Mouse (Mus musculus) myocyte (in vitro differentiated cells): Measurements from ENCODE around the gene Ttll6. TPM values are rescaled to one million over a fixed set of nuclear protein-coding genes. Genes with fewer than 3 reads are reported as not detected.

Source experiments
- H3K27me3 ChIP-seq: one replicate; pipeline ENCODE4 v1.6.1; 2011; ENCODE audit not compliant: control insufficient read depth, insufficient read depth, insufficient read length
- H3K36me3 ChIP-seq: one replicate; pipeline ENCODE4 v1.6.1; 2011; ENCODE audit not compliant: control insufficient read depth, insufficient read depth
- H3K4me2 ChIP-seq: one replicate; pipeline ENCODE4 v1.6.1; 2011; ENCODE audit warnings: low read depth, control low read depth
- H3K4me3 ChIP-seq: one replicate; pipeline ENCODE4 v1.5.1; 2011; ENCODE audit warnings: mild to moderate bottlenecking, control low read depth, moderate library complexity
- H3K79me2 ChIP-seq: one replicate; pipeline ENCODE4 v1.6.1; 2011; ENCODE audit not compliant: control insufficient read depth, insufficient read depth
- H3ac ChIP-seq: one replicate; pipeline ENCODE4 v1.6.1; 2011; ENCODE audit not compliant: control insufficient read depth, insufficient read length
- CEBPB ChIP-seq: IDR thresholded peaks from 2 replicates; pipeline ENCODE4 v1.6.1; 2011; ENCODE audit warnings: mild to moderate bottlenecking, moderate library complexity; ENCODE audit not compliant: poor library complexity, insufficient read depth, severe bottlenecking
- E2F4 ChIP-seq: IDR thresholded peaks from one replicate; pipeline ENCODE4 v1.6.1; 2011; ENCODE audit warnings: mild to moderate bottlenecking, control low read depth, moderate library complexity; ENCODE audit not compliant: insufficient read depth
- MAX ChIP-seq: IDR thresholded peaks from one replicate; pipeline ENCODE4 v1.6.1; 2011; ENCODE audit warnings: low read depth, mild to moderate bottlenecking, control low read depth
- MYOD1 ChIP-seq, 3 experiments: IDR thresholded peaks; one replicate each; pipeline ENCODE4 v1.6.1; 2011; ENCODE audit warnings: control low read depth in 2 of 3, low read depth in 2 of 3, mild to moderate bottlenecking in 2 of 3, moderate library complexity in 1 of 3; ENCODE audit not compliant: insufficient read length in 2 of 3, control insufficient read depth in 1 of 3
- MYOG ChIP-seq, 3 experiments: IDR thresholded peaks; one replicate each; pipeline ENCODE4 v1.6.1; 2011; ENCODE audit warnings: control low read depth in 2 of 3, low read depth in 2 of 3, mild to moderate bottlenecking in 2 of 3; ENCODE audit not compliant: insufficient read length in 2 of 3, control insufficient read depth in 1 of 3, insufficient read depth in 1 of 3
- POLR2A ChIP-seq: IDR thresholded peaks from one replicate; pipeline ENCODE4 v1.6.1; 2011; ENCODE audit warnings: low read depth, mild to moderate bottlenecking, control low read depth, moderate library complexity; ENCODE audit not compliant: insufficient read length
- POLR2AphosphoS2 ChIP-seq: IDR thresholded peaks from one replicate; pipeline ENCODE4 v1.6.1; 2011; ENCODE audit warnings: low read depth, control low read depth; ENCODE audit not compliant: insufficient read length
- REST ChIP-seq: IDR thresholded peaks from one replicate; pipeline ENCODE4 v1.6.1; 2011; ENCODE audit warnings: mild to moderate bottlenecking, control low read depth, moderate library complexity; ENCODE audit not compliant: insufficient read depth, insufficient read length
- SRF ChIP-seq: IDR thresholded peaks from one replicate; pipeline ENCODE4 v1.6.1; 2011; ENCODE audit warnings: low read depth; ENCODE audit not compliant: control insufficient read depth, insufficient read length
- TCF12 ChIP-seq: IDR thresholded peaks from one replicate; pipeline ENCODE4 v1.6.1; 2011; ENCODE audit warnings: mild to moderate bottlenecking, control low read depth; ENCODE audit not compliant: poor library complexity, insufficient read depth, severe bottlenecking
- TCF3 ChIP-seq: IDR thresholded peaks from one replicate; pipeline ENCODE4 v1.6.1; 2011; ENCODE audit warnings: low read depth, control low read depth; ENCODE audit not compliant: insufficient read length
- USF1 ChIP-seq: IDR thresholded peaks from one replicate; pipeline ENCODE4 v1.6.1; 2011; ENCODE audit warnings: low read depth, mild to moderate bottlenecking, control low read depth, moderate library complexity
- polyA plus RNA-seq: library from polyadenylated mRNA; unstranded; fragments of >200 nt; fragmentation: generic; extraction: Trizol; gene quantifications from one replicate; pipeline ENCODE4 v1.2.1, GENCODE M21; 2012; ENCODE audit warnings: missing spikeins

The Ttll6 gene
- polyA plus RNA-seq, 1 experiment, result not detected

DNA sequence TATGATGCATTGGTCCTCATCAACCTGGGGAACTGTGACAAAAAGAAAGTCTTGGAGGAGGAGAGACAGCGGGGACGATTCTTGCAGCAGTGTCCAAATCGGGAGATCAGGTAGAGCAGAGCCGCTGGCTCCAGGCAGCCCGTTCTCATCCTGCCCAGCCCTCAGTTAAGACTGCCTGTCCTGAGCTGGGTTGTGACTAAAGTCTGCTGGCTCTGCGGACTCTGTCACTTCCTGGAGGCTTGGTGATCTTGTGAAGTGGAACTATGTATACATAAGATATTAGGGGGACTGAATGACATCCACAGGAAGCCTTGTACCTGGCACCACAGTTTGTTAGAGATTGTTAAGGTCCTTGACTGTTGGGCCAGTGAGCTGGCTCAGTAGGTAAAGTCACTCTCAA is 13.9 kb downstream of the Ttll6 start:
- no peak overlapping the region for H3K4me2 ChIP-seq
- no peaks in the 10 kb centered on the region for H3K36me3 ChIP-seq
- TF ChIP-seq CEBPB, result no peak
- no peak for TF ChIP-seq E2F4
- TF ChIP-seq MYOD1 (IDR thresholded peaks at IDR 0.05; ENCODE audit: control insufficient read depth in 1 of 3, insufficient read length in 2 of 3, low read depth in 2 of 3), result no peak
- TF ChIP-seq MYOG (IDR thresholded peaks at IDR 0.05; ENCODE audit: control insufficient read depth in 1 of 3, insufficient read depth in 1 of 3, insufficient read length in 2 of 3, low read depth in 2 of 3), result no peak
- TF ChIP-seq SRF, result no peak
- TF ChIP-seq MAX, result no peak
- TF ChIP-seq POLR2AphosphoS2, result no peak
- TF ChIP-seq POLR2A, result no peak
- TF ChIP-seq TCF12, result no peak
- no peak for TF ChIP-seq TCF3
- TF ChIP-seq USF1, result no peak
- no peak for TF ChIP-seq REST
- no peaks in the 10 kb centered on the region for H3K79me2 ChIP-seq
- H3ac ChIP-seq, result no peak overlapping the region
- peaks cover 39% of the 10 kb centered on the region for H3K27me3 ChIP-seq
- no peak overlapping the region for H3K4me3 ChIP-seq

DNA sequence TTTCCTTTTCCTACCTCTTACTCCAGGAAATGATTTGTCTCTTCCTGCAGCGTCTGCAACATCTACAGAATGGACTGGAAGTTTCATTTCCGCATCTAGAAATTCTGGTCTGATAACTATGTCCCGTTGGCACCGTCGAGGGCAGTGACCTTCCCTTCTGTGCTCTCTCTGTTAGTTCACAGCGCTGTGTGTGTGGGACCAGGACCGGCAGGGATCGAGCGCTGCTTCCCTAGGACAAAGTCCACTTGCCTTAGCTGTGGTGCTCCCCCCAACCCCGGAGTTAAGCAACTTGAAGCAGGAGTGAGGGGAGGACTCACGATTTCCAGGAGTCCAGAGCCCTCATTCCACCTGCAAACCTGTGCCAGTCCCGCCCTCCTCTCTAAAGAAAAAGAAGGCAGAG is 31.2 kb downstream of the Ttll6 start:
- H3K27me3 ChIP-seq, result peaks cover 47% of the 10 kb centered on the region
- H3K4me3 ChIP-seq, result no peak overlapping the region
- H3ac ChIP-seq, result no peak overlapping the region
- H3K36me3 ChIP-seq, result no peaks in the 10 kb centered on the region
- TF ChIP-seq CEBPB (no peak), TCF3 (no peak), E2F4 (no peak)
- H3K4me2 ChIP-seq, result no peak overlapping the region
- H3K79me2 ChIP-seq, result no peaks in the 10 kb centered on the region

DNA sequence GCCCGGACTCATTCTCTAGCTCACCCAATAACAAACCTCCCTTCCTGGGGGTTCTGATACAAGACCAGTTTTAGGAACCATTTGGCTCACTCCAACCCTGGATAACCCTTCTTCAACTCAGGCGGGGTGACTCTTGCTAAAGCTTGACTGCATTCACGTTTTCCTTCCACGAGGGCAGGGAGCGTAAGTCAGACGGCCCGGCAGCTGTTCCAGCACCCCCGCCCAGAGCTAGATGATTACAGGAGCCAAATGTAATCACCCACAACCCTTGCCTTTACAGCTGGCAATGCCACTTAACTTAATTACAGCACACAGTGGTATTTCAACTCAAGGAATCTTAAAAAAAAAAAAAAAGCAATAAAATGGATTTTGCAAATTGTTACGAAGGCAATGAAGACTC is 34.5 kb downstream of the Ttll6 start:
- peaks cover 69% of the 10 kb centered on the region for H3K27me3 ChIP-seq
- TF ChIP-seq MYOG (IDR thresholded peaks at IDR 0.05; ENCODE audit: control insufficient read depth in 1 of 3, insufficient read depth in 1 of 3, insufficient read length in 2 of 3, low read depth in 2 of 3) (peak in 2 of 3 experiments; percentile 13 to 68), MYOD1 (IDR thresholded peaks at IDR 0.05; ENCODE audit: control insufficient read depth in 1 of 3, insufficient read length in 2 of 3, low read depth in 2 of 3) (peak in 2 of 3 experiments; percentile 29 to 60), POLR2A (no peak)
- H3ac ChIP-seq, result no peak overlapping the region
- no peaks in the 10 kb centered on the region for H3K36me3 ChIP-seq
- H3K4me2 ChIP-seq, result no peak overlapping the region
- H3K4me3 ChIP-seq, result no peak overlapping the region
- H3K79me2 ChIP-seq, result no peaks in the 10 kb centered on the region

DNA sequence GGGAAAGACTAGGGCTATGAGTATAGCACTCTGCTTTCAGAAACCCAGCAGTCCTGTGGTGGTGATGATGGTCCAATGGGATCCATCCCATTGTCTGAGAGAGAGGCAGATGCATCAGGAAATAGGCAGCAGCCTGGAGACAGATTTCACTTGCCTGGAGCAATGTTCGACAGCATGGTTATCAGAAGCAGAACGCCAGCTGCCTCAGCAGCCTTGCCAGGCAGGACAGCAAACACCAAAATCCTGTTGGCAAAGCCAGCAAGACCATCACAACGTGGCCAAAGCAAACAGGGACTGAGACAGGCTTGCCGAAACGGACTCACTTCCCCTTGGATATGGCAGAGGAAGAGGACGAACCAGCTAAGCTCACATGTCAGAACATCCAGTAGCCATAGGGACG is 35.4 kb downstream of the Ttll6 start:
- no peak for TF ChIP-seq POLR2AphosphoS2
- TF ChIP-seq MYOG (IDR thresholded peaks at IDR 0.05; ENCODE audit: control insufficient read depth in 1 of 3, insufficient read depth in 1 of 3, insufficient read length in 2 of 3, low read depth in 2 of 3), result no peak
- TF ChIP-seq MYOD1 (IDR thresholded peaks at IDR 0.05; ENCODE audit: control insufficient read depth in 1 of 3, insufficient read length in 2 of 3, low read depth in 2 of 3), result no peak
- TF ChIP-seq SRF, result no peak
- TF ChIP-seq E2F4, result no peak
- no peak for TF ChIP-seq CEBPB
- no peak for TF ChIP-seq USF1
- no peak for TF ChIP-seq TCF3
- TF ChIP-seq POLR2A, result no peak
- TF ChIP-seq REST, result no peak
- no peak for TF ChIP-seq MAX
- TF ChIP-seq TCF12, result no peak
- Histone ChIP-seq H3K27me3 (peaks cover 78% of the 10 kb centered on the region), H3K4me3 (no peak overlapping the region), H3K79me2 (no peaks in the 10 kb centered on the region), H3K4me2 (no peak overlapping the region), H3ac (no peak overlapping the region), H3K36me3 (no peaks in the 10 kb centered on the region)

DNA sequence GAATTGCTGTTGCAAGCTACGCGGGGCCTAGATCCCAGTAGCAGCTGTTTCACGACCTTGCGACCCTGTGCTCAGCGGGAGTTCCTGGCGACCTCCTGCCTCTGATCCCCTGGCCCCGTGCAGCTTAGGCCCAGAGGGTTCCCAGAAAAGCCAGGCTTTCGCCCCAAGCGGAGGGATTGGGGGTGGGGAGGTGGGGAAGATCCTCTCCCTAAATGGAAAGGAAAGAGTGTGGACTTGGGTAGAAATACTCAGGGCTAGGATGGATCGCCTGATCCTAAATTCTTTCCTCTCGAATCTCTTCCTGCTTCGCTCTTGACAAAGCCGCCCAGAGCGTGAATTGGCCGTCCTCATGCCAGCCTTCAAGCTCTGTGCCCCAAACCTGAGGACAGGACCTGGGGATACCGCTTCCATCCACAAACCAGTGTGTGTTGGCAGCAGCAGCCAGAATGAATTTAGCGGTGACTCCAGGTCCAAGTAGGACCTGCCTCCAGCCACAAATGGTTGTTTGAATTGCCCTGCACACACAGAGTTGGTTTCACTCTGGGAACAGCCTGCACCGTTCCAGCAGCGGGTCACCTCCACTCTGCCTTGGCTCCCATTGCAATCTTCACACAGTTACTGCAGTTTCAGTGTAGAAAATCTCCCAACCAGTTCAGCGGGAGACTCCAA is 37.3 kb downstream of the Ttll6 start:
- Histone ChIP-seq H3K79me2 (no peaks in the 10 kb centered on the region), H3K4me3 (no peak overlapping the region), H3K27me3 (peaks cover 79% of the 10 kb centered on the region), H3K36me3 (no peaks in the 10 kb centered on the region), H3K4me2 (no peak overlapping the region), H3ac (no peak overlapping the region)
- TF ChIP-seq MAX (no peak), E2F4 (no peak), MYOD1 (IDR thresholded peaks at IDR 0.05; ENCODE audit: control insufficient read depth in 1 of 3, insufficient read length in 2 of 3, low read depth in 2 of 3) (no peak), CEBPB (no peak), POLR2AphosphoS2 (no peak), USF1 (no peak), TCF12 (no peak)
